Mouse (Mus musculus) left cerebral cortex, adult 9 months (tissue): ENCODE data around the gene Polr2g.

ENCODE experiments used
- DNase-seq, 2 experiments: peaks; one replicate each; pipeline ENCODE4 v3.0.0; 2022; ENCODE audit warnings: low spot score in 2 of 2

The Polr2g gene

GRCm38 (mm10) chr19:8818301-8818798, 20.0 kb upstream of the Polr2g start:
- DNase-seq, result no peak

GRCm38 (mm10) chr19:8817001-8817400, 18.6 kb upstream of the Polr2g start:
- DNase-seq, result no peak

GRCm38 (mm10) chr19:8815812-8816211, 17.4 kb upstream of the Polr2g start:
- DNase-seq, result no peak

DNA sequence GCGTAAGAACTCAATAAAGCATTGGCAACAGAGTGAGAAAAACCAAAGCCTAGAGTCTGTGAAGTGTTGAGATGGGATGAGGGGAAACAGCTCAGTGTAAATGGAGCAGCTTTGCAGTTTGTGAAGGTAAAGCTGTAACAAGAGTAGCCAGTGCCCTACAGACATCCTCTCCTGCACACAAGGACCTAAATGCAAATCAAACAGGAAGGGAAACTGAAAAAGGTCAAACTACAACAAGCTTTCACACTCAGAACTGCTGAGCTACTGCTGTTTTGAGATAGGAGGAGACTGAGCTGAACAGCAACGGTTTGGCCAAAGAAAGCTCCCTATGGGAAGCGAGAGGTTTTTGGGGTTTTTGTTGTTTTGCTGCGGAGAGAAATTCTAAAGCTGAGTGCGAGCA, 8.4 kb upstream of the Polr2g start:
- DNase-seq, result no peak

GRCm38 (mm10) chr19:8803879-8804660, 5.7 kb upstream of the Polr2g start:
- DNase-seq, result no peak

DNA sequence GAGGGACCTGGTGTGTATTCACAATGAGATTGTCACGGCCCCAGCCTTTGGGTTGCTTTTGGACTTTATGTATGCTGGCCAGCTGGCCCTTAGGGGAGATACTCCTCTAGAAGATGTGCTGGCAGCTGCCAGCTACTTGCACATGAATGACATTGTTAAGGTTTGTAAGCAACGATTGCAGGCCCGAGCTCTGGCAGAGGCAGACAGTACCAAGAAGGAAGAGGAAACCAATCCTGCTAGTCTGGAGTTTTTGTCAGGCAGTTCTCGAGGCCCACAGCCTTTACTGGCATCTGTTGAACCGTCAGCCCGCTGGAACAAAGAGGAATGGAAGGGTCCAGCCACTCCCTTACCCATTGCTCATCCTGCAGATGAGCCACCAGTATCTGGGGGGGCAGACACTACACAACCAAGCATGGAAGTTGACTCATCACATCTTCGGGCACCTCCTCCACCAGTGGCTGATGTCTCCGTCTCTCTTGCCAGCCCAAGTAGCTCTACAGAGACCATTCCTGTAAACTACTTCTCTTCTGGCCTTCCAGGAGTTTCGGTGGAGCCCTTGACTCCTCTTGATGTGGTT, 4.9 kb upstream of the Polr2g start:
- DNase-seq, result no peak

GRCm38 (mm10) chr19:8802130-8802821, 3.9 kb upstream of the Polr2g start, which contains the start of gene Zbtb3:
Gene Zbtb3, plus strand, starts transcription at chr19:8802555.
- DNase-seq, result peak; percentile 97 to 98

- no peak for DNase-seq
These were observed 554 bp upstream of the Polr2g start for GRCm38 (mm10) chr19:8798947-8799315.

GRCm38 (mm10) chr19:8790171-8790570, 8.2 kb downstream of the Polr2g start:
- no peak for DNase-seq

DNA sequence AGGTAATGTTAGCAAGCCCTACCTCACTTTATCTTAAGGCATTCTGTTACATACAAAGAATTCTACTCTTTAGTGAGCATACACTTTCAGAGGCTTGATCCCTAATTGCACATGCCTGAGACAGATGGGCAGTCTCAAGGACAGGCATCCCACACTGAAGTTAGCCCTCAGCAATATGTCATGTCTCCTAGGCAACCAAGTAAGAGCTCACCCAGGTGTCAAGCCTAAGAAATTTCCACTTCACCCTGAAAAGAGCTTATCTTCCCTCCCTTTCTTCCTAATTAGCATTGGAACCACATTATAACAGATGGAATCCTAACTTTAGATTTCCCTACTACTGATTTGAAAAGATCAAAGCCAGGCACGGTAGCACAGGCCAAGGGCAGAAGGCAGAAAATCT, 9.2 kb downstream of the Polr2g start:
- DNase-seq, result peak in 1 of 2 experiments; percentile 52

GRCm38 (mm10) chr19:8788521-8788920, 9.9 kb downstream of the Polr2g start:
- DNase-seq, result no peak

DNA sequence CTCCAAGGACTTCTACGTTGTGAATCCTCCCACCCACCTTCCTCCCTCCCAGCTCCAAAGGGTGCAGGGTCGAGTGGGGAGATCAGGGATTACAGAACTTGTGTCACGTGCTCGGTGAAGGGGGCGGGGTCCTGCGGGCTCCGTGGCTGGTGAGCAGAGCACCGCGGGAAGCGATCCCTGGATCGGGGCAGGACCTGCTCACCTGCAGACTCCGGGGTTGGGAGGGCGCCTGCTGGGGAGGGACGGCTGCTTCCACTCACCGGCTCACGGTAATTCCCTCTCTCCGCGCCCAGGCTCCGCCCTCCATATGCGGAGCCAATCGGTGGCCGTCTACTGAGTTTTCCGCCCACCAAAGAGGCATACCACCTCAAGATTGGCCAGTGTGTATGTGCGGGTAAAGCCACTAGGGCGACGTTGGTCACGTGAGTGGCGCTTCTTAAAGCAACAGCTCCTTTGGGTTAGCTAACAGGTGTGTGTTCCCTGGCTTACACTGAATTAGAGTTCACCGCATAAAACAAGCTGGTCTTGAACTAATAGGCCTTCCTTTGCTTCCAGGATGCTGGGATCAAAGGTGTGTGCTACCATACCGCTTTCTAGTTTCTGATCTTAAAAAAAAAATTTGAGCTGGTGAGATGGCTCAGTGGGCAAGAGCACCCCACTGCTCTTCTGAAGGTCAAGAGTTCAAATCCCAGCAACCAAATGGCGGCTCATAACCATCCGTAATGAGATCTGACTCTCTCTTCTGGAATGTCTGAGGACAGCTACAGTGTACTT, 12.2 kb downstream of the Polr2g start, which contains the start of gene Taf6l:
Taf6l (minus strand) TSS at position 410 of the 774 bp plus-strand sequence.
- DNase-seq, result peak; percentile 91 to 96

- DNase-seq, result no peak
These were observed 23.4 kb downstream of the Polr2g start for GRCm38 (mm10) chr19:8774951-8775421.

DNA sequence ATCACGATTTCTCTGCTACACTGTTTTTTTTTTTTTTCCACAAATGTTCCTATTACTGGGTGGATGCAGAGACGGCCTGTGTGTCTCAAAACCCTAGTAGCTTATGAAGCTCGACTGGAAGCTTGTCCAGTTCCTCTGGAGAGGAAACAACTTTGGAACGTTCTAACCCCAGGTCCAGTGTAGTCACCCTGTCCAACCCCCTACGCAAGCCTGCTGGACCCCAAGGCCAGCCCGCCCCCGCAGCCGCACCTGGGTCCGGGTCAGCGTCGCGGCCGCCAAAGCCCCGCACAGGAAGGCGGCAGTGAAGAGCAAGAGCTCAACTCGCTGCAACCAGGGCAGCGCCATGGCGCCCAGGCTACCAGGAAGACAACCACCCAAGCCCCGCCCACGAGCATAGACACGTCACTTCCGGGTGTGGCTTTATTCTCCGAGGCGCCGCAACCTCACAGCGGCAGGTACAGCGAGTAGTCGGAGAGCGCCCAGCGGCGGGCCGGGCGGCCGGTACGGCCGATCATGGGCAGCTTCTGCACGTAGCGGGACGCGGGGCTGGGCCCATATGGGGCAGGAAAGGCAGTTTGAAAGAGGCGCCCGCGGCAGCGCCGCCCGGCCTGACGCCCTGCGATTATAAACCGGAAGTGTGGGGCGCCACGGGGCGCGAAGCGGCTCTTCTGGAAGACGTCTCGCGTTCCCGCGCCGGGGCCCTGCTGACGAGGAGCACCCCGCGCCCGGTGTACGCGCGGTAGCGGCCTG, 24.1 kb downstream of the Polr2g start, which contains the start of gene Tmem179b:
Tmem179b (minus strand) TSS at position 382 of the 750 bp plus-strand sequence.
- peak; percentile 86 to 96 for DNase-seq

DNA sequence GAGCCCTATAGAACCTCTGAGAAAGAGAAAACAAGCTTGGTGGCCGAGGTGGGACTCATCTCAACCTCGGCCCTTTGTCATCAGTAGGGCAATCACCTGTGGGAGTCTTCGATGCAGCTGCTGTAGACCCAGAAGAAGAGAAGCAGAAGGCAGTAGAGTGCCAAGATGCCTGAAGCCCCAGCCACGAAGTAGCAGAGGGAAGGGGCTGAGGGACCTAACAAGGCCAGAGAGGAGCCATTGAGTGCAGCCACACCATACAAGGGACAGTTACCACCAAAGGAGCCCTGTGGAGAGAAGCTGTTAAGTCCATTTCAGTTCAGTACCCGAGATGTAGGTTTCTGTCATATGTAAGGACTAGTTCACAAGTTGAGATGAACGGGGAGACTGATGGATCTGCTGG, 25.0 kb downstream of the Polr2g start:
- DNase-seq, result no peak

- no peak for DNase-seq
These were observed 25.4 kb downstream of the Polr2g start for GRCm38 (mm10) chr19:8772996-8773395.

DNA sequence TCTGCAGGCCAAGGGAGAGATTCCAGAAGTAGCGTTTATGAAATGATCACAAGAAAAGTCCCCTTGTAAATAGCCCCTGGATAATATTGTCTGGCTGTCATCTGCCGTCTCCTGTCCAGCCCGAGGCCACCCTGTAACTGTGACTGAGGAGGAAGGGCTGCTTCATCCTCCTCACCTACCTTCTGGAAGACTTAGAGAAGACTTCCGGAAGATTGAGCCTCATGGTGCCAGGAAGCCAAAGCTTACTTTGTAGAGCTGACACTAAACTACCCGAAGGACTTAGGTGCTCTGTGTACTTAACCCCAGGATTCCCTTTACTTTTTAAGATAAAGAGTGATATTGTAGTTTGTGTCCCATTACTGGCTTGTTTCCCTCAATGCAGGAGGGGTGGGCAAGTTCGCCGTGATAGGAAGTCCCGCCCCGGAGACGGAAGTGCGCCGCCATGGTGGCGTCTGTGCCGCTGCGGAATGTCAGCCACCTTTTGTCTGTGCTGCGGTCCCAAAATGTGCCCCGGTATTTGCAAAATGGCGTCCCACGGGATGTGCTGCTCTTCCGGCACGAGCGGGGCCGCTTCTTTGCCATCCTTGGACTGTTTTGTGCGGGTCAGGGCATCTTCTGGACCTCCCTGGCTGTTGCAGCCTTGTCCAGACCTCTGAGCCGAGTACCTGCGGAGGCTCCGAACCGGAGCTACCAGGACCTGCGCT, 27.7 kb downstream of the Polr2g start, which contains the start of gene Tmem223:
Tmem223 (plus strand) TSS at position 430 of the 704 bp plus-strand sequence.
- DNase-seq, result peak in 1 of 2 experiments; percentile 77

- no peak for DNase-seq
These were observed 32.8 kb downstream of the Polr2g start for GRCm38 (mm10) chr19:8765562-8765961.

DNA sequence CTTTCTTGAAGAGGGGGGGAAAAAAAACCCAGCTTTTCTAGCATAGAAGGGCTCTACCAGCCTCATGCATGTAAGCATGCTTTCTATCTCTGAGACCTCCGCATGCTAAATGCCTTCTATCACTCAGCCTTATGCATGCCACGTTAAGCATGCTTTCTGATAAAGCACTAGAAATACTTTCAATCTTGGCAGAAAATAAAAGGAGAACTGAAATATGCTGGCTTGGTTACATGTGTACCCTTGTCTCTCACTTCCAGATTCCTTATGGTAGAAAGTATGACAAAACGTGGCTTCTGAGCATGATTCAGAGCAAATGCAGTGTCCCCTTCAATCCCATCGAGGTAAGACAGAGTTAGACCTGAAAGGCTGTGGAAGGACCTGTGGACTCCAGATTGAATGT, 35.1 kb downstream of the Polr2g start:
- DNase-seq, result no peak

DNA sequence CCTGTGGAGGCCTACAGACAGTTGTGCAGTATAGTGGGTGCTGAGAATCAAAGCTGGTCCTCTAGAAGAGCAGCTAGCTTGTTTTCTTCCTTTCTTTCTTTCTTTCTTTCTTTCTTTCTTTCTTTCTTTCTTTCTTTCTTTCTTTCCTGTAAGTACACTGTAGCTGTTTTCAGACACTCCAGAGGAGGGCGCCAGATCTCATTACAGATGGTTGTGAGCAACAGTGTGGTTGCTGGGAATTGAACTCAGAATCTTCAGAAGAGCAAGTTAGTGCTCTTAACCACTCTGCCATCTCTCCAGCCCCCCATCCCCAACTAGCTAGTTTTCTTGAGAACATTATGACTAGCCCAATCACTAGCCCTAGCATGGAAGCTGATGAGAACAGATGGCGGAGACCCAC, 37.6 kb downstream of the Polr2g start:
- no peak for DNase-seq
